Mouse (Mus musculus): ENCODE measurements around the gene Agbl1. TPM values are rescaled to one million over a fixed set of nuclear protein-coding genes. Genes with fewer than 3 reads are reported as not detected.

Gene Agbl1
- polyA plus RNA-seq, 1 experiment from 2014 or later, result 0.08 TPM

DNA sequence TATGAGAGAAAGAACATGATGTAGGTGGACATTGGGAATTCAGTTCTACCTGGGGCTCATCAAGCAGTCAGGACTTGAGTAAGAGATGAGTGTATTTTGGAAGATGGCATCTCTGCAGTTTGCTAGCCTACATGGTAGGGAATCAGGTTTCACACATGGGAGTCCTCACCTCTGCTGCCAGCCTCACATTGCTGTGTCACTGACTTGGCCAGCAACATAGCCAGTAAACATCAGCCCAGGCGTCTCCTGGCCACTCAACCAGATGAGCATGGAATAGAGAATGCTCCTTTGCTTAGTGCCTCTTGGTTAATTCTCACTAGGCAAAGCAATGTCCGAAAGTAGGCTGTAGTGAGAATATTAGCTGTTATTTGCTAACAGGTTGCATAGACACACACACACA, 255.9 kb downstream of the Agbl1 start:
- Histone ChIP-seq H3K27ac (no peak overlapping the region), H3K4me3 (no peak overlapping the region), H3K9ac (no peak overlapping the region), H3K27me3 (no peaks in the 10 kb centered on the region), H3K4me2 (replicated peaks) (no peak overlapping the region), H3K9me3 (replicated peaks) (no peaks in the 10 kb centered on the region), H3K36me3 (no peaks in the 10 kb centered on the region), H3K4me1 (no peaks in the 10 kb centered on the region)
- ATAC-seq (ENCODE audit: low FRiP score), result no peak
- 88% methylated on average over 2 of the region's 2 CpGs for WGBS

DNA sequence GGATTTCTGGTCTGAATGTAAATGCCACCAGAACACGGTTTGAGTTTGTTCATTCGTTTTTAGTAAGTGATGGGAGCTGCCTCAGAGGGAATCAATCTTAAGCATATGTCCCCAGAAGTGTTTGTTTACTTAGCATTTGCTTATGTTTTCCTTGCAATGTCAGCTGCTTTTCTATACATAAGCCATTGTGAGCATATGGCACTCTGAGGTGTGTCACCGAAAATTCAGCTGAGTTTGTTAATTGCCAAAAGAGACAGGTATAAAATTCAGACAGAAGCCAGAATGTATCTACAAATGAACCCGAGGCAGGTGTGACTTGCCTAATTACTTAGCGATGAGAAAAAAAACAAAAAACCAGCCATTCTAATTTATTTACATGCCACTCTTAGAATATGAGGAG, 257.8 kb downstream of the Agbl1 start:
- H3K27ac ChIP-seq, result no peak overlapping the region
- H3K4me1 ChIP-seq, result no peaks in the 10 kb centered on the region
- WGBS, result 81% methylated on average over 5 of the region's 5 CpGs
- H3K4me2 ChIP-seq (replicated peaks), result no peak overlapping the region
- no peak overlapping the region for H3K9ac ChIP-seq
- no peak overlapping the region for H3K4me3 ChIP-seq
- no peaks in the 10 kb centered on the region for H3K36me3 ChIP-seq
- ATAC-seq (ENCODE audit: low FRiP score), result no peak
- H3K9me3 ChIP-seq (replicated peaks), result no peaks in the 10 kb centered on the region
- H3K27me3 ChIP-seq, result no peaks in the 10 kb centered on the region

DNA sequence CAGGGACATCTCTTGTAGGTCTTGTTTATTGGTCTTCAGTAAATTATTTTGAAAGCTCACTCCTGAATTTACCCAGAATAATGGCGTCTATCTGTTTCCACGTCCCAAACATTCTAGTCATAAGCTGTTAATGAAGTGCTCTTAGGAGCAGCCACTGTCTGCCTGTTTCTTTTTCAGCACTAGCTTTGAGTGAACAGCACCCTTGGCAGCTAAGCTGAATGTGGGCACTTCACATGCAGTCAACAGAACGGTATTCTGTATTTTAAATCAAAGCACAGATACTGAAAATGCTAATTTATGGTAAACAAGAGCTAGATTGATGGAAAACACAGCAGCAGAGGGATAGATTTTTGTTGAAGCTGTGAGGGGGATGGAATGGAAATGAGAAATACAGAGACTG, 294.6 kb downstream of the Agbl1 start:
- Histone ChIP-seq H3K36me3 (no peaks in the 10 kb centered on the region), H3K4me2 (replicated peaks) (no peak overlapping the region), H3K4me1 (no peaks in the 10 kb centered on the region), H3K27me3 (no peaks in the 10 kb centered on the region), H3K4me3 (no peak overlapping the region), H3K9me3 (replicated peaks) (no peaks in the 10 kb centered on the region), H3K27ac (no peak overlapping the region), H3K9ac (no peak overlapping the region)
- 45% methylated on average over 3 of the region's 3 CpGs for WGBS
- ATAC-seq (ENCODE audit: low FRiP score), result no peak

DNA sequence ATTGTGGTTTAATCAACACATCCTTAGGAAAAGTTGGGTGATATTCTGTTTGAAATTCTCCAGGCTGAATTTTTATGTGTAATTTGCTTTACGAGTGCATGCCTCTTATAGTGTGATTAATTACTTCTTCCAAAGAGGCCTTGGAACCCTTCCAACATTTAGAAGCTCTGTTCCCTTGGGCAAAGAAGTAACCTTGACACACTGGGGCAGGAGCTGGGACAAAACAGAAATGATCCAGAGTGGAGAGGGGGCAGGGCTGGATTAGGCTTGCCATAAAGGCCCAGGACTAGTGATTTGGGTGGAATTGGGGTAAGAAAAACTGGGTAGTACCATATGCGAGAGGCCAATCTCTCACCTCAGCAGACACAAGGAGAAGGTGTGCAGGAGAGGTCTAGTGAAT, 316.8 kb downstream of the Agbl1 start:
- no peak overlapping the region for H3K9ac ChIP-seq
- no peaks in the 10 kb centered on the region for H3K36me3 ChIP-seq
- no peak overlapping the region for H3K4me2 ChIP-seq (replicated peaks)
- ATAC-seq (ENCODE audit: low FRiP score), result no peak
- WGBS, result 66% methylated on average over 2 of the region's 2 CpGs
- H3K27me3 ChIP-seq, result no peaks in the 10 kb centered on the region
- H3K4me1 ChIP-seq, result no peaks in the 10 kb centered on the region
- H3K4me3 ChIP-seq, result no peak overlapping the region
- H3K9me3 ChIP-seq (replicated peaks), result no peaks in the 10 kb centered on the region
- no peak overlapping the region for H3K27ac ChIP-seq

DNA sequence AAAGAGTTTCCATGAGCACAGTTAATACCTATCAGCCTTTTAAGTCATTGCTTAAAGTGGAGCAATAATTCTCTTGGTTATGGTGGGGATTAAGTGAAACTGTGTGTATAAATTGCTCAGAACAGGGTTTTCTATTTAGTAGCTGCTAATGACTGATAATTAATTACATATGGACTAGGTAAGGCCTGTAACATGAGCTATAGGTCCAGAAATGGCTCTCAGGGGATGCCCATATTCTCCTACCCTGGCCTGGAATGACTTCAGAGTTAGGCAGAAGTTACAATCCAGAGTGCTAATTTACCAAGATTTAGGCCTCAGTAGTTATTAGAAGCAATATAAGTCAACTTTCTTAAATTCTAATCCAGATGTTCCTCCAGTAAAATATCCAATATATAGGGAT, 317.6 kb downstream of the Agbl1 start:
- Histone ChIP-seq H3K4me2 (replicated peaks) (no peak overlapping the region), H3K27me3 (no peaks in the 10 kb centered on the region), H3K4me3 (no peak overlapping the region), H3K27ac (no peak overlapping the region), H3K36me3 (no peaks in the 10 kb centered on the region), H3K9me3 (replicated peaks) (no peaks in the 10 kb centered on the region), H3K9ac (no peak overlapping the region), H3K4me1 (no peaks in the 10 kb centered on the region)
- ATAC-seq (ENCODE audit: low FRiP score), result no peak

DNA sequence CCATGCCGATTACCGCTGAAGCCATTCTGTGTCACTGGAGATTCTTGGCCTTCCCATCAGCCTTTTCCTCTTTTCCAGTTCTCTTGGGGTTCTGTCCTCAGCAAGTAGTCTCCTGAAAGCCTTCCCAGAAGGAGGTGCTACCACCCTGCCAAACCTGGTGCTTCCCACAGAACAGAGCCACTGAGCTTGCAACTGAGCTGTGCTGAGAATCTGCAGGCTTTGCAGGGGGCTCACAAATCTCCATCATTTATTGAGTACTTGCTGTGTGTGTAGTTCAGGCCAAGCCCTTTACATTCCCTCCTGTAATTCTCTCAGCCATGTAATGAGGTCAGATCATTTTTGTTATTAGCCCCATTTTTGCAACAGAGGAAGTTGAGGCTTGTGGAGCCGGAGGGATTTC, 322.2 kb downstream of the Agbl1 start:
- no peaks in the 10 kb centered on the region for H3K36me3 ChIP-seq
- no peak for ATAC-seq (ENCODE audit: low FRiP score)
- no peaks in the 10 kb centered on the region for H3K9me3 ChIP-seq (replicated peaks)
- WGBS, result 87% methylated on average over 3 of the region's 3 CpGs
- no peak overlapping the region for H3K4me3 ChIP-seq
- H3K9ac ChIP-seq, result no peak overlapping the region
- no peaks in the 10 kb centered on the region for H3K27me3 ChIP-seq
- no peaks in the 10 kb centered on the region for H3K4me1 ChIP-seq
- H3K27ac ChIP-seq, result no peak overlapping the region
- no peak overlapping the region for H3K4me2 ChIP-seq (replicated peaks)

DNA sequence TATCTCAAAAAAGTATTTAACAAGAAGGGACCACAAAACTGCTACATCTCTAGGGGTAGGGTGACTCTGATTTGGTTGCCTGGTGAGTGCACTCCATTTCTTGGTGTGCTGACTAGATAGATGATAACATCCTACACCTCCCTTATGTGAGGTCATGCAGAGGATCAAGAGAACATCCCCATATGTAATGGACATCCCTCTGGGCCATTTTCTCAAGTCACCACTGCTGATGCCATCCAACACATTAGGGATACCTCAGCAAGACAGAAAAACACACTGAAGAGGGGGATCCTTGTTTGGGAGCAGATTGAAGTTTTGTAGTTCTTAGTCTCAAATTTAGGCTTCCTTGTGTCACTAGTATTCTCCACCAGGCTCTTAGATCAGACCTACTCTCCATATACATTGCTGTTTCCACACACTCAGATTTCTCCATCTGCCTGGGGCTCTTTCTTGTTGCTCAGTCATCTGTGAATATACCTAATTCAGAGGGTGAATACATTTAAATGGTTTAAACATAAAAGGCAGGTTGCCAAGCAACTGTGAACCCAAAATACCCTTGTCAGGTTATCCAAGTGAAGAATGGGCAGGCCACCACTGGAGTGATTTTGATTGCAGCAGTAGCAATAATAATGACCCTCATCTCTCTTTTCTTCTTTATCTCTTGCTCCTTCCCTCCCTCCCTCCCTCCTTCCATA, 331.0 kb downstream of the Agbl1 start:
- H3K9ac ChIP-seq, result no peak overlapping the region
- peak; percentile 92 for ATAC-seq (ENCODE audit: low FRiP score)
- peaks cover 10% of the 10 kb centered on the region for H3K4me1 ChIP-seq
- no peak overlapping the region for H3K4me3 ChIP-seq
- H3K4me2 ChIP-seq (replicated peaks), result no peak overlapping the region
- H3K9me3 ChIP-seq (replicated peaks), result no peaks in the 10 kb centered on the region
- H3K27ac ChIP-seq, result no peak overlapping the region
- no peaks in the 10 kb centered on the region; the same call in 1 of the 2 replicates for H3K27me3 ChIP-seq
- H3K36me3 ChIP-seq, result no peaks in the 10 kb centered on the region

DNA sequence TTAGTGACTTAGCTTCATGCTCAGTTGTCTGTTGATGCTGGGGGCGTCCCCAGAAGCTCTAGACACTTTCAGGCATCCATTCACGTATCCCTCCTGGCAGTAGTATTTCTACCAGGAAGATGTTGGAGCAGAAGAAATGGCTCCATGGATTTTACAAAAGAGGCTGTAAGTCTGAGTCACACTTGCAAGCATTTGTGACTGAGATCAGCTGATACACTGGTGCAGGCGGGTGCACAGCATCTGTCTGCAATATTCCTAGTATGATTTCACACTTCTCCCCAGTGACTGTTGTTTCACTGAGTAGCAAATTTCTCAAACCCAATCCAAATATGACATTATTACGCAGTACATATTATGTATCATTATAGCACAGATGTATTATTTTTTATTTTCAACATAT, 332.8 kb downstream of the Agbl1 start:
- no peak overlapping the region for H3K27ac ChIP-seq

DNA sequence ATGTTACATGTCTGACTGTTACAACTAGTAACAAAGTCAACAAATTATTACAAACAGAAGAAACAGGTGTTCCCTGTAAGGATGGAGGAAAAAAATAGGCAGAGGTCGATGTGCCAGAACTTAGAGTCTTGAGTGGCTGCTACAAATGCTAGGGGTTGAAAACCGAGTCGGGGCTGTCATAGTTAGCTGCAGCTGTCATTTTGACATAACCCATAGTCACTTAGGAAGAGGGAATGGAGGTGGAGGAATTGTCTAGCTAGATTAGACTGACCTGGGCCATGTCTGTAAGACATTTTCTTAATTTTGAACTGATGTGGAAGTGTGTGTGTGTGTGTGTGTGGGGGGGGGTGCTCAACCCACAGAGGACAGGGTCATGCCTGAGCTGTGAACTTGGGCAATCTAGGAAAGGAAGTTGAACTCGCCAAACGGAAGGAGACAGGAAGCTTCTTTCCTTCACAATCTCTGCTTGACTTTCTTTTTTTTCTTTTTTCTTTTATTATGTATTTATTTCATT, 364.9 kb downstream of the Agbl1 start:
- no peaks in the 10 kb centered on the region for H3K4me1 ChIP-seq
- no peak overlapping the region for H3K4me3 ChIP-seq
- no peaks in the 10 kb centered on the region for H3K36me3 ChIP-seq
- H3K9me3 ChIP-seq (replicated peaks), result no peaks in the 10 kb centered on the region
- no peak overlapping the region for H3K9ac ChIP-seq
- H3K27ac ChIP-seq, result no peak overlapping the region
- ATAC-seq (ENCODE audit: low FRiP score), result no peak
- H3K27me3 ChIP-seq, result no peaks in the 10 kb centered on the region
- H3K4me2 ChIP-seq (replicated peaks), result no peak overlapping the region
- 75% methylated on average over 5 of the region's 5 CpGs for WGBS

More for the DNA sequence above, 332.8 kb downstream of the Agbl1 start:
- no peaks in the 10 kb centered on the region; the same call in 1 of the 2 replicates for H3K27me3 ChIP-seq
- H3K4me3 ChIP-seq, result no peak overlapping the region
- WGBS, result 80% methylated on average over 4 of the region's 4 CpGs
- no peaks in the 10 kb centered on the region for H3K36me3 ChIP-seq
- H3K9ac ChIP-seq, result no peak overlapping the region
- no peaks in the 10 kb centered on the region for H3K9me3 ChIP-seq (replicated peaks)
- no peak for ATAC-seq (ENCODE audit: low FRiP score)
- H3K4me2 ChIP-seq (replicated peaks), result no peak overlapping the region
- peaks cover 10% of the 10 kb centered on the region for H3K4me1 ChIP-seq

DNA sequence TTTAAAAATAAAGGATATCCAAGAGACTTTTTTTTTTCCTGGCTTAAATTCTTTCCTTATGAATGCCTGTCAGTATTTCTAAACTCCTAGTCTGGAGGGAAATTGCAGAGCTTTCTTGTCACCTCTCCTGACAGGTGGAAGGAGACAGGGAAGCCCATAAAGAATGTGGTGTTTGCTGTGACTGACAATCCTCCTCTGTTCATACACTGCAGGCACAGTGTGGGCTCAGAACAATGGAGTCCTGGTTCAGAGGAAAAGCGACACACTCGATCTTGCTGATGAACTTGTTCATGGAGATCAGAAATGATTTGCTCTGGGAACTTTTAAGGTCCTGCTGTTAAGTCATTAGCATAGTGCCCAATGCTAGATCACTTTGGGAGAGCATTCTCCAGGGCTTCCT, 368.1 kb downstream of the Agbl1 start:
- no peaks in the 10 kb centered on the region for H3K9me3 ChIP-seq (replicated peaks)
- no peak for ATAC-seq (ENCODE audit: low FRiP score)
- no peak overlapping the region for H3K4me3 ChIP-seq
- no peaks in the 10 kb centered on the region for H3K4me1 ChIP-seq
- no peaks in the 10 kb centered on the region for H3K36me3 ChIP-seq
- no peak overlapping the region for H3K4me2 ChIP-seq (replicated peaks)
- H3K9ac ChIP-seq, result no peak overlapping the region
- H3K27ac ChIP-seq, result no peak overlapping the region
- 27% methylated on average over 2 of the region's 2 CpGs for WGBS
- H3K27me3 ChIP-seq, result no peaks in the 10 kb centered on the region

DNA sequence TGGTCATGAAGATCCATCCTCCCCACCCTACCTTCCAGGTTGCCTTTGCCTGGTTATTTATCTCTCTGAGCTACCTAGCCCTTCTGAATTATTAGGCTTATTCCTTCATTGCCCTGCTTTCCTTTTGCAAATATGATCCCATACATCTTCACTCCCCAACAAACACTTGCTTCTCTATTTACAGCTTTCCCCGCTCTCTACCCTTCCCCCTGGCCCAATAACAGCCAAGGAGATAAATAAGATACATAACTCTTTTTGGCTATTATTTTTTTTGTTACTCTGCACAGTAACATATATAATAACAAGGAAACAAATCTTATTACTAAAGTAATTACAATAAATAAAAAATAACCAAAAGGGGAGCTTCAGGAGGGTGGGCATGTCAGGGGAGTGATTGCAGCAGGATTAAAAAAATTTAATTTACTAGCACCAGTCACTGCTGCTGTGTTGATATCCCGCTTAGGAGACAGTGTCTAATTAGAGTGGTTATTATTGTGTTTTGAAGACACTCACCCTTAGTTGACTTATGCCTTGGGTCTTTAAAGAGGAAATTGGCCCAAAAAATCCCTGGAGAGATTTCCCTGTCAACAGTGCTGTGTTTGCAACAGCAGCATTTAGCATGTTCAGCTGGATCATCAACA, 370.5 kb downstream of the Agbl1 start:
- no peak overlapping the region for H3K9ac ChIP-seq
- H3K4me3 ChIP-seq, result no peak overlapping the region
- 71% methylated on average over 2 of the region's 2 CpGs for WGBS
- no peaks in the 10 kb centered on the region for H3K36me3 ChIP-seq
- H3K27me3 ChIP-seq, result no peaks in the 10 kb centered on the region
- no peaks in the 10 kb centered on the region for H3K9me3 ChIP-seq (replicated peaks)
- ATAC-seq (ENCODE audit: low FRiP score), result no peak
- H3K27ac ChIP-seq, result no peak overlapping the region
- H3K4me2 ChIP-seq (replicated peaks), result no peak overlapping the region
- H3K4me1 ChIP-seq, result no peaks in the 10 kb centered on the region

DNA sequence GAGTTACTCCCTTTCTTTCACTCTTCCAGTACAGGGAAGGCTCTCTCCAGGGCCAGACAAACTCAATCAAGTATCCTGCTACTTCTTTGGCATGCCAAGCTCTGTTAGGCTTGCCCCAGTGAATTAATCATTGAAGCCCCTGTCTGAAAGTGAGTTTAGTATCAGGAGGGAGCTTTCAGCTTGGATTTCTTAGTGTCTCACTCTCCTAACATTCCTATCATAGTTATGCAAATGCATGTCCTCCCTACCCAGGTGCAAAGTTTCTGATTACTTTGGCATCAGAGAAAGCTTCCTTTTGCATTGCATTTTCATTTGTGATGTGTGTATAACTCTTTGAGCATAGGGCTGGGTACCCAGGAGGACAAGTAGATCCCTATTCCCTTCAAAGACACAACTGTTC, 399.8 kb downstream of the Agbl1 start:
- Histone ChIP-seq H3K4me2 (replicated peaks) (no peak overlapping the region), H3K9me3 (replicated peaks) (no peaks in the 10 kb centered on the region), H3K4me3 (no peak overlapping the region), H3K9ac (no peak overlapping the region), H3K4me1 (no peaks in the 10 kb centered on the region), H3K27me3 (no peaks in the 10 kb centered on the region), H3K36me3 (no peaks in the 10 kb centered on the region), H3K27ac (no peak overlapping the region)
- no peak for ATAC-seq (ENCODE audit: low FRiP score)

DNA sequence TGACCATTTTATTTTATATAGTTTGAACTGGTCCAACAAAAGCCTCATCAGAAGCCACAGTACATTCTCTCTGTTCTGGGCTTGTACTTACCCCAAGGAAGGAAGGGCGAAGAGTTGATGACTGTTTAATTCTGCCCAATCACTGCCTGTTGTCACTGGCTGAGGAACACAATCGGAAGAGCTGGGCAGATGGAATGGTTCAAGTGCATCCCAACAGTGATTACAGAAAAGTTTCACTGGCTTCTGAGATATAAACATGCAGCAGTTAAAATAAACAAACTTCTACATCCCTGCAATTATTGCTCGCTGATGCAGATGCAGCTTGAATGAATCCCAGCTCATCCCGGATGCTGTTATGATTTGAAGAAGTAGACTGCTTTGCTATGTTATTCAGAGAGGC, 421.3 kb downstream of the Agbl1 start:
- Histone ChIP-seq H3K4me2 (replicated peaks) (no peak overlapping the region), H3K27ac (no peak overlapping the region)
- WGBS, result 90% methylated on average over 4 of the region's 4 CpGs

More for the DNA sequence above, 421.3 kb downstream of the Agbl1 start:
- ATAC-seq (ENCODE audit: low FRiP score), result no peak
- H3K9me3 ChIP-seq (replicated peaks), result no peaks in the 10 kb centered on the region
- no peak overlapping the region for H3K9ac ChIP-seq
- H3K4me3 ChIP-seq, result no peak overlapping the region
- no peaks in the 10 kb centered on the region for H3K36me3 ChIP-seq
- H3K4me1 ChIP-seq, result no peaks in the 10 kb centered on the region
- H3K27me3 ChIP-seq, result no peaks in the 10 kb centered on the region

Measured in hindbrain, embryonic 12.5 days (tissue).